Mouse (Mus musculus): ENCODE measurements around the gene Cmtm4.

DNA sequence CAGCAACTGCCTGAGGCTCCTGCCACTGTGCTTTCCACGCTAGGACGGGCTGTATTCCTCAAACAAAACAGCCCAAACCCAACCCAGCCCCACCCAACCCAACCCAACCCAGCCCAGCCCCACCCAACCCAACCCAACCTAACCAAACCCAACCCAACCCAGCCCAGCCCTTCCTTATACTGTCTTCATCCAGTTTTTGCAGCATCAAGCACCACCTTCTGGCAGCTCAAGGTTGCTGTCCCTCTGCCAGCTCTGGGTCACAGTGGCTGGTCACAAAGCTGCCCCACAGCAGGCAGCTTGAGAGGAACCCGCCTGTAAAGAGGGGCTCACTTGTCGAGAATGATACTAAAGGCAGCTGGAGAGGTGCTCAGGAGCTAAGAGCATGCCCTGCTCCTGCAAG, 38.7 kb upstream of the Cmtm4 start:
- no peak for TF ChIP-seq GATA1 (IDR thresholded peaks at IDR 0.05; ENCODE audit: borderline replicate concordance, low read length)
- no peak for TF ChIP-seq FLI1 (IDR thresholded peaks at IDR 0.05; ENCODE audit: low read length)

All from megakaryocyte, embryonic 14.5 days (primary cell).